Mouse (Mus musculus): ENCODE measurements around the gene Gm37240.
A peak's percentile ranks its signal among the peaks of the same experiment; 100 is the strongest.

Gm37240 gene

GRCm38 (mm10) chr3:85564603-85565002, 322.7 kb downstream of the Gm37240 start:
- DNase-seq: no peak

DNA sequence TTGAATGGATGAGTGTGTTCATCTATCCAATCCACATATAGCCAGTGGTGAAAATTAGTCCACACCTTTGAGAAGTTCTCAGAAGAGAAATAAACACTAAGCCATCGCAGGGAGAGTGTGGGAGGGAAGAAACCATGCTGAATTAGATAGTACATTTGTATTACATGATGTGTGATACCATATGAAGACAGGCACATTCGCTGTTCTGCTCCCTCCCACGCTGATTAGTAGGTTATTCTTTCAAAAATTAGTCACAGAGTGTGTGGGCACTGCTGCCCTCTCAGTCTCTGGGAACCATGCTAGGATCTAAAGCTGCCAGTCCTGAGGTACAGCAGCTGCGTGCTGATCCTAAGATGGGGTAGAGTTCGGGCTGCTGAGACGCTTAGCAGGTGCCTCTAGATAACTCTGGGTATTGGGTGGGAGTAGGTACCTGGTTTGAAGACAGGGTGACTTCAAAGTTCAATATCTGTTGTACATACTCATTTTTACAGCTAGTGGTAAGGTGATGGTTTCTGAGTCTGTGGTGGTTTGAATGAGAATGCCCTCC, 333.5 kb downstream of the Gm37240 start:
- DNase-seq: no peak

GRCm38 (mm10) chr3:85551352-85551751, 336.0 kb downstream of the Gm37240 start:
- no peak for DNase-seq

GRCm38 (mm10) chr3:85550312-85550711, 337.0 kb downstream of the Gm37240 start:
- no peak for DNase-seq

GRCm38 (mm10) chr3:85543652-85544051, 343.7 kb downstream of the Gm37240 start:
- peak; percentile 38 for DNase-seq

- DNase-seq: no peak
Measured at GRCm38 (mm10) chr3:85542765-85543164, 344.6 kb downstream of the Gm37240 start.

GRCm38 (mm10) chr3:85535621-85536520, 351.4 kb downstream of the Gm37240 start:
- no peak for DNase-seq

- no peak for DNase-seq
Measured at GRCm38 (mm10) chr3:85535042-85535441, 352.3 kb downstream of the Gm37240 start.

DNA sequence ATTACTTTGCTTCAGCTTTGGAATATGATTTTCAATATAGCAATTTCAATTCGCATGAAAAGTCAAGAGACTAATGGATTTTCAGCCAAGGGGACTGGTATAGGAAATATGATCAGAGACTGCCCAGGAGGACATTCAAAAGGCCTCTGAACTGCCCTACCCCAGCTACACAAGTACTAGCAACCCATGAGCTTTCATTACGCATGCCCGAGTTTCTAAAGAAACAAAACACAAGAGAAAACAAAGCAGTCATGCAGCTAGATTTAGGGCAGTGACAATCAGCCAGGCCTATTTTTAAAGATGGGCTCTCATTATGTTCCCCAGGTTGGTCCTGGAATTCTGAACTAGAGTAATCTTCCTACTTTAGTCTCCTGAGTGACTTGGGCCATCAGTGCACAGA, 354.9 kb downstream of the Gm37240 start:
- DNase-seq: no peak

DNA sequence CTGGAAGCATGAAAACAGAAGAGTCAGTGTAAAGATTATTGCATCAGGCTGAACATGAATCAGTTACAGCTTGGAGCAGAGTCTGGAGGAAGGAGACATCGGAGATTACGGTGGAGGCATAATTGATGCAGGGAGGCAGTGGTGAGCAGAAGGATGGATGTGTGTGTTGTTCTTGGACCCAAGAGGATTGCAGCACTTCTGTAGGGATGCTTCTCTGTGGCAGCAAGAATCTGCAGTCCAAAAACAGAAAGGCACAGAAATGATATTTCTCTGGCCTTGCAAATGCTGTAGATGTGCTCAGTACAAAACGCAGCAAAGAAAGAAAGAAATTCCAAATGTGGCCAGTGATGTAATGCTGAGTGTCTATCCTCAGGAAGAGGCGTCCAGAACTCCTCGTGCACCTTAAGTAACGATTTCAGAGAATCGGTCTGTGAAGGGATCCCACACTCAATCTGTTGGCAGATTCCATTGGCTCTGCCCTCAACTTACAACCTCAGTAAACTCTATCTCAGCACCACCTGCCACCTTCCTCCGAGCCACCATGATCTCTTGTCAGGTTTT, 356.6 kb downstream of the Gm37240 start:
- DNase-seq: no peak

- DNase-seq: no peak
Measured at GRCm38 (mm10) chr3:85521311-85521907, 365.9 kb downstream of the Gm37240 start.

DNA sequence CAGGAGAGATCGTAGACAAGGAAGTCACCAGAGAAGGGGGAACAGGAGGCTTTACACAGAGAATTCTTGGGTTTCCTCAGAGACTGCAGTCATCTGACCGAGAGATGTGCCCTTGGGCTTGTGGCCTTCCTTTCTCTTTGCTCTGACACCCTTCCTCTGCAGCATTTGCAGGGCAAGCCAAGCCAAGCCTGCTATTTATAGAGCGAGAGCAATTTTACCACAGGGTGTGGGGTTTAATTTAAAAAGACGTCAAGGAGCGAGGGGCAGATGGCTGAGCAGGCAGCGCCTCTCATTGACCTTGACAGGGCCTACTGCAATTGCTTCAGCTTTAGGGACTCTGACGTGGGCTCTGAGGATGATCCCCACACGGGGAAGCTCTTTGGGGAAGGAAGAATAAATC, 368.6 kb downstream of the Gm37240 start:
- no peak for DNase-seq

GRCm38 (mm10) chr3:85518072-85518471, 369.2 kb downstream of the Gm37240 start:
- DNase-seq: no peak

DNA sequence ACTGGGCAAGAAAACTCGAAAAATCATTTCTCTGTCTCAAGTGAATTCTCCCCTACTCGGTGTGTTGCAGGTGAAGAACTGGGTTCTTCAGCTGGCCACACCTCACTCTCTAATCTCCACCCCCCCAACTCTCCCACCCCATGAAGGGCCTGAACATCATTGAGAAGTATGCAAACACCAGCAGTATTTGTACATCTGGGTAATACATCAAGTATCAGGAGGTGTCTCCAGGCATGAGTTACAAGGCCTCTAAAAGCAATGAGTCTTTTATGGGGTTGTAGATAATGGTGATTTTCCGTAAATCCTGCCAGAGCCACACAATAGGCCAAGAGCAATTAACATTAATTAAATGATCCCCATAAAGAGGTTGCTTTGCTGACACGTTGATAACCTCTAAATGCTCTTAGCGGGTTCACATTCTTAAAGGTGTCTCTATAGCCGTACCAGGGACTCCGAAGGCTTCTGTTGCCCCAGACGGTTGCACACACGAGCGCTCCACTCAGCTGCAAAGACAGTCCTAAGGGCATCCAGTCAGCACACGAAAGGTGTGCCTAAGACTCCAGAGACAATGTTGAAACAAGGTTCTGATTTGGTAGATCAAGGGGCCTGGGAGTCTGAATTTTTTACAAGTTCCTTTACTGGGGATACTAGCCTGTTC, 370.4 kb downstream of the Gm37240 start:
- no peak for DNase-seq

DNA sequence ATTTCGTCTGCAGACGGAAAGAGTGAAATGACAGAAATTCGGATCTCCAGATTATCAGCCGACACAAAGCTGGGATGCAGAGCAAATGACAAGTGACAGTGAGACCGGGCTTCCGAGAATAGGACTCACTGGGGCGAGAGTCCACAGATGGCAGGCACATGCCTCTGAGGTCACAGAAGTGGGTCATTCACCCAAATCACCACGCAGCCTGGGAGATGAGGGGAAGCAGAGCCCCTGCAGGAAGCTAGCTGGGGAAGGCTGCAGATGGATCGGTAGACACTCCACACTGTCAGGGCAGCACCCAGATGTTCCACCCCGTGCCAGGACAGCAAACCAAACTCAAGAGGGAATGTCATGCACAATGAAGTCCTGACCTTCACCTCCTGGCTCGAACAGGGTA, 372.6 kb downstream of the Gm37240 start:
- no peak for DNase-seq

GRCm38 (mm10) chr3:85508717-85509279, 378.5 kb downstream of the Gm37240 start:
- DNase-seq: no peak

- DNase-seq: no peak
Measured at GRCm38 (mm10) chr3:85500096-85500495, 387.2 kb downstream of the Gm37240 start.

DNA sequence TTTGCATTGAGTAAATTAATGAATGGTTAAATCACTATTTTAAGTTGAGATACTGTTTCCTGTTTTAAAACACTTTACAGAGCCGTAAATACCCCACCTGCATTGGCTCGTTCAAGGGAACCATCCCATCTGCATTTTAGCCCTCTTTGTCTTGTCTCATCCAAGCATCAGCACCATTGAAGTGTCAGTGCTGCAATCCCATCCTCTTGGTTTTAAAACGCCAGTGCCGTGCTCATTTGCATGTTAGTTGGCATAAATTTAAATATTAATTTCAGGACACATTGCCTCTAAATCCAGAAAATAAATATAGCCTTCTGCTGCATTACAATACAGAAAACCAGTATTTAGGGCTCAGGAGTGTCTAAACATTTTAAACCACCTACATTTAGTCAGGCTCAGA, 391.2 kb downstream of the Gm37240 start:
- no peak for DNase-seq

- no peak for DNase-seq
Measured at GRCm38 (mm10) chr3:85493796-85494195, 393.5 kb downstream of the Gm37240 start.

GRCm38 (mm10) chr3:85490204-85490603, 397.1 kb downstream of the Gm37240 start:
- no peak for DNase-seq

DNA sequence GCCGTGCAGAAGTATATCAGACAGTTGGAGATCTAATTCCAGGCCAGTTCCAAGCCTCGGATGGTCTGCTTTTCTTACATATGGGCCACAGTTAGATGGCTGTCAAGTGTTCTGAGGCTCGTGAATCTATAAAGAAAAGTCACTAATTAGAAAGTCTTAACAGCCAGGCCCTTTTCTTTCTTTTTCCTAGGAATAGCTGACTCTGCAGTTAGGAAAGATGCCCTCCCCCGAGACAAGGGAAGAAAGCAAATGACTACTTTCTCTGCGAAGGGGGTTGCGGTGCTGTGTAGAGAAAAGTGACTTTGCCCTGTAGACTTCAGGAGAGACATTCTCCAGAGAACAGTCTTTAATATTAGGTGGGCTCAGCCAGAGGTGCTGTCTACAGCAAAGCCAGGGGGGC, 399.9 kb downstream of the Gm37240 start:
- DNase-seq: no peak

- DNase-seq: no peak
Measured at GRCm38 (mm10) chr3:85485536-85486190, 401.7 kb downstream of the Gm37240 start.
